Mouse (Mus musculus): Measurements from ENCODE around the gene Tbx15.

- TF ChIP-seq CTCF (IDR thresholded peaks at IDR 0.05; ENCODE audit: control insufficient read depth, insufficient read depth, low read length): no peak
- TF ChIP-seq POLR2A (IDR thresholded peaks at IDR 0.05; ENCODE audit: borderline replicate concordance, control insufficient read depth, low read depth, low read length): no peak
These were observed 46.6 kb upstream of the Tbx15 start for GRCm38 (mm10) chr3:99193576-99193975.

Data from bone marrow, adult 2 months (tissue).